Mouse (Mus musculus) B cell, adult (primary cell): ENCODE data around the gene Abca8b. TPM values are rescaled to one million over a fixed set of nuclear protein-coding genes. Genes with fewer than 3 reads are reported as not detected.

Experiments used
- total RNA-seq: library from RNA; stranded (reverse); gene quantifications from 4 replicates; pipeline ENCODE4 v1.2.4, GENCODE M21; 2023; ENCODE audit not compliant: inconsistent age

The Abca8b gene
- 0.15 to 0.48 TPM (median 0.27 TPM) in 4 replicates for total RNA-seq

GRCm38 (mm10) chr11:109995624-109996023 is at the start of gene Abca8b:
TSS of gene Abca8b (minus strand) at chr11:109995845.

Other genes with a start within 250 kb of the Abca8b start
- not detected in 4 replicates for gene 1700012B07Rik, start 167.8 kb downstream of the Abca8b start, total RNA-seq
- not detected in 4 replicates for gene Abca8a, start 100.1 kb upstream of the Abca8b start, total RNA-seq
- 0.09 to 0.21 TPM (median 0.14 TPM) in 4 replicates for gene Abca9, start 172.4 kb upstream of the Abca8b start, total RNA-seq